Mouse (Mus musculus) spleen, adult 2 months (tissue): ENCODE measurements around the gene Slc25a22.

ENCODE experiments used
- CTCF ChIP-seq: fragments of 200-500 bp; IDR thresholded peaks from 2 replicates; pipeline ENCODE4 v1.5.1; 2011; ENCODE audit warnings: mild to moderate bottlenecking, inconsistent platforms; ENCODE audit not compliant: insufficient read depth, insufficient read length, insufficient replicate concordance; ENCODE audit errors: extremely low read depth
- POLR2A ChIP-seq: fragments of 200-500 bp; IDR thresholded peaks from 2 replicates; pipeline ENCODE4 v1.6.1; 2011; ENCODE audit warnings: low read depth, low read length, inconsistent platforms

GRCm38 (mm10) chr7:141432186-141432611 lies 5.5 kb downstream of the Slc25a22 start:
- TF ChIP-seq POLR2A, result no peak
- TF ChIP-seq CTCF, result no peak
